Mouse (Mus musculus) inflammation-experienced regulatory T-cells, adult 16 weeks (primary cell): Measurements from ENCODE around the gene Rdh13. TPM values are rescaled to one million over a fixed set of nuclear protein-coding genes. Genes with fewer than 3 reads are reported as not detected.

Experiments
- polyA plus RNA-seq: library from polyadenylated mRNA; unstranded; fragments of 100-300 nt; shearing (Covaris generic); gene quantifications from one replicate; pipeline ENCODE4 v1.2.1, GENCODE M21; 2017

The Rdh13 gene
- polyA plus RNA-seq, result 5.8 TPM

GRCm38 (mm10) chr7:4445216-4445791 is at the start of gene Rdh13:
Gene Rdh13 (minus strand): TSS chr7:4445649.

GRCm38 (mm10) chr7:4460576-4461434 is 15.4 kb upstream of the Rdh13 start, which contains the start of gene Eps8l1:
Gene Eps8l1 (plus strand): TSS chr7:4460674.

GRCm38 (mm10) chr7:4397730-4398129 is 47.7 kb downstream of the Rdh13 start, which contains the start of gene Gp6:
Gene Gp6 (minus strand): TSS chr7:4397744.

Other genes starting within 250 kb of the Rdh13 start
- gene Lilra5, start 207.9 kb downstream of the Rdh13 start, polyA plus RNA-seq, result not detected
- not detected for gene Ncr1, start 107.9 kb downstream of the Rdh13 start, polyA plus RNA-seq
- not detected for gene Gp6, start 47.9 kb downstream of the Rdh13 start, polyA plus RNA-seq
- 22.3 TPM for gene Eps8l1, start 15.0 kb upstream of the Rdh13 start, polyA plus RNA-seq
- 24.9 TPM for gene Ppp1r12c, start 56.0 kb upstream of the Rdh13 start, polyA plus RNA-seq
- gene Tnnt1, start 70.7 kb upstream of the Rdh13 start, polyA plus RNA-seq, result 5.5 TPM
- 2.8 TPM for gene Tnni3, start 78.6 kb upstream of the Rdh13 start, polyA plus RNA-seq
- gene Dnaaf3, start 86.8 kb upstream of the Rdh13 start, polyA plus RNA-seq, result 1.7 TPM
- 0.55 TPM for gene Syt5, start 101.9 kb upstream of the Rdh13 start, polyA plus RNA-seq
- gene Ptprh, start 158.4 kb upstream of the Rdh13 start, polyA plus RNA-seq, result not detected
- gene Tmem86b, start 185.8 kb upstream of the Rdh13 start, polyA plus RNA-seq, result 4.2 TPM
- 33.7 TPM for gene Ppp6r1, start 213.4 kb upstream of the Rdh13 start, polyA plus RNA-seq
- gene Hspbp1, start 239.4 kb upstream of the Rdh13 start, polyA plus RNA-seq, result 79.2 TPM
- gene Brsk1, start 245.0 kb upstream of the Rdh13 start, polyA plus RNA-seq, result 0.59 TPM